Mouse (Mus musculus): ENCODE measurements around the gene Hist2h3c2. TPM values are rescaled to one million over a fixed set of nuclear protein-coding genes. Genes with fewer than 3 reads are reported as not detected.
"Not testable (repeated sequence)": the region's sequence is repeated elsewhere in the genome, so short reads cannot be mapped to it uniquely, and the experiment has no call there.

The Hist2h3c2 gene
- total and polyA plus RNA-seq, 2 experiments from 2014 or later: 0.84 to 90.8 TPM

- Histone ChIP-seq H3K4me1 (ENCODE audit: insufficient read depth) (peaks cover 10% of the 10 kb centered on the region), H3K27ac (ENCODE audit: low read depth, low read length) (no peak overlapping the region), H3K4me2 (ENCODE audit: low read depth) (peak overlapping the region; percentile 80), H3K27me3 (ENCODE audit: insufficient read depth, low read length) (no peaks in the 10 kb centered on the region), H3K4me3 (ENCODE audit: low read depth, low read length) (no peak overlapping the region), H3K9me3 (ENCODE audit: low read length) (no peaks in the 10 kb centered on the region), H3K36me3 (ENCODE audit: insufficient read depth) (no peaks in the 10 kb centered on the region), H3K9ac (no peak overlapping the region)
- no peak for ATAC-seq
- 60% methylated on average over 4 of the region's 4 CpGs for WGBS
- no peak for TF ChIP-seq CTCF (IDR thresholded peaks at IDR 0.05; ENCODE audit: low read depth)
- no peak for DNase-seq
Measured at GRCm38 (mm10) chr3:96222774-96223173, 16.2 kb downstream of the Hist2h3c2 start.

- H3K36me3 ChIP-seq (ENCODE audit: insufficient read depth): no peaks in the 10 kb centered on the region
- no peaks in the 10 kb centered on the region for H3K27me3 ChIP-seq (ENCODE audit: insufficient read depth, low read length)
- H3K27ac ChIP-seq (ENCODE audit: low read depth, low read length): peak overlapping the region; percentile 92
- no peak for ATAC-seq
- TF ChIP-seq CTCF (IDR thresholded peaks at IDR 0.05; ENCODE audit: low read depth): no peak
- peak overlapping the region; percentile 63 for H3K4me3 ChIP-seq (ENCODE audit: low read depth, low read length)
- no peak for DNase-seq
- no peaks in the 10 kb centered on the region for H3K9me3 ChIP-seq (ENCODE audit: low read length)
- H3K4me2 ChIP-seq (ENCODE audit: low read depth): peak overlapping the region; percentile 80
- peak overlapping the region; percentile 69 for H3K9ac ChIP-seq
- H3K4me1 ChIP-seq (ENCODE audit: insufficient read depth): peaks cover 10% of the 10 kb centered on the region
- 9% methylated on average over 9 of the region's 9 CpGs for WGBS
Measured at GRCm38 (mm10) chr3:96221640-96222038, 17.3 kb downstream of the Hist2h3c2 start.

- DNase-seq: peak; percentile 92
- Histone ChIP-seq H3K9ac (peak within 1 kb of the TSS; percentile 69), H3K36me3 (ENCODE audit: insufficient read depth) (no peaks in the 10 kb centered on the region), H3K27me3 (ENCODE audit: insufficient read depth, low read length) (no peaks in the 10 kb centered on the region), H3K9me3 (ENCODE audit: low read length) (no peaks in the 10 kb centered on the region), H3K4me2 (ENCODE audit: low read depth) (peak within 1 kb of the TSS; percentile 80), H3K27ac (ENCODE audit: low read depth, low read length) (peak within 1 kb of the TSS; percentile 92), H3K4me3 (ENCODE audit: low read depth, low read length) (peak within 1 kb of the TSS; percentile 63), H3K4me1 (ENCODE audit: insufficient read depth) (peaks cover 10% of the 10 kb centered on the region)
- WGBS: under 1% methylated on average over 43 of the region's 43 CpGs
- ATAC-seq: peak; percentile 84
- no peak for TF ChIP-seq CTCF (IDR thresholded peaks at IDR 0.05; ENCODE audit: low read depth)
Measured at GRCm38 (mm10) chr3:96220765-96221639, 17.9 kb downstream of the Hist2h3c2 start, which contains the start of the genes Hist2h2ac and Hist2h2be. Hist2h2ac (minus strand) TSS chr3:96220880. Hist2h2be (plus strand) TSS chr3:96221119.

GRCm38 (mm10) chr3:96220131-96220764, 18.7 kb downstream of the Hist2h3c2 start:
- Histone ChIP-seq H3K4me3 (ENCODE audit: low read depth, low read length) (peak overlapping the region; percentile 63), H3K9ac (peak overlapping the region; percentile 69), H3K27ac (ENCODE audit: low read depth, low read length) (peak overlapping the region; percentile 92), H3K4me2 (ENCODE audit: low read depth) (peak overlapping the region; percentile 80)
- ATAC-seq: peak; percentile 5
- not testable (repeated sequence) for DNase-seq; H3K27me3 ChIP-seq (ENCODE audit: insufficient read depth, low read length); H3K9me3 ChIP-seq (ENCODE audit: low read length); H3K36me3 ChIP-seq (ENCODE audit: insufficient read depth); H3K4me1 ChIP-seq (ENCODE audit: insufficient read depth)
- under 1% methylated on average over 33 of the region's 47 CpGs for WGBS

- no peaks in the 10 kb centered on the region for H3K27me3 ChIP-seq (ENCODE audit: insufficient read depth, low read length)
- H3K4me2 ChIP-seq (ENCODE audit: low read depth): peak within 1 kb of the TSS; percentile 80
- no peak for TF ChIP-seq CTCF (IDR thresholded peaks at IDR 0.05; ENCODE audit: low read depth)
- peak within 1 kb of the TSS; percentile 63 for H3K4me3 ChIP-seq (ENCODE audit: low read depth, low read length)
- H3K4me1 ChIP-seq (ENCODE audit: insufficient read depth): peaks cover 5% of the 10 kb centered on the region
- 2% methylated on average over 36 of the region's 37 CpGs for WGBS
- peak within 1 kb of the TSS; percentile 92 for H3K27ac ChIP-seq (ENCODE audit: low read depth, low read length)
- ATAC-seq (peak; percentile 94), DNase-seq (peak; percentile 90)
- no peaks in the 10 kb centered on the region for H3K9me3 ChIP-seq (ENCODE audit: low read length)
- peak within 1 kb of the TSS; percentile 69 for H3K9ac ChIP-seq
- H3K36me3 ChIP-seq (ENCODE audit: insufficient read depth): no peaks in the 10 kb centered on the region
Measured at GRCm38 (mm10) chr3:96219661-96220130, 19.2 kb downstream of the Hist2h3c2 start, which contains the start of the genes Bola1 and Hist2h2ab. Bola1 (minus strand) TSS chr3:96219709. Hist2h2ab (plus strand) TSS chr3:96219865.

GRCm38 (mm10) chr3:96219191-96219641, 19.7 kb downstream of the Hist2h3c2 start:
- ATAC-seq (peak; percentile 37), DNase-seq (no peak)
- Histone ChIP-seq H3K4me3 (ENCODE audit: low read depth, low read length) (peak overlapping the region; percentile 63), H3K9ac (peak overlapping the region; percentile 69), H3K36me3 (ENCODE audit: insufficient read depth) (no peaks in the 10 kb centered on the region), H3K4me1 (ENCODE audit: insufficient read depth) (peaks cover 5% of the 10 kb centered on the region), H3K27me3 (ENCODE audit: insufficient read depth, low read length) (no peaks in the 10 kb centered on the region), H3K27ac (ENCODE audit: low read depth, low read length) (peak overlapping the region; percentile 92), H3K4me2 (ENCODE audit: low read depth) (peak overlapping the region; percentile 80), H3K9me3 (ENCODE audit: low read length) (no peaks in the 10 kb centered on the region)
- TF ChIP-seq CTCF (IDR thresholded peaks at IDR 0.05; ENCODE audit: low read depth): peak; percentile 50
- WGBS: 0% methylated on average over 12 of the region's 12 CpGs
